Mouse (Mus musculus) left cerebral cortex, postnatal 36 days (tissue): ENCODE measurements around the gene Gm17409. TPM values are rescaled to one million over a fixed set of nuclear protein-coding genes. Genes with fewer than 3 reads are reported as not detected.

Experiments
- DNase-seq, 2 experiments: peaks; one replicate each; pipeline ENCODE4 v3.0.0; 2021 to 2022; ENCODE audit warnings: low spot score in 2 of 2, mixed read lengths in 1 of 2
- intact Hi-C: fragments of 180-260 bp; cut with DNase I; formaldehyde crosslinking; loops from one replicate; pipeline ENCODE4 v1.15.1; 2025
- total RNA-seq, 2 experiments: library from RNA; stranded (reverse); gene quantifications; 2 replicates each; pipeline ENCODE4 v1.2.3; 2021

The Gm17409 gene
- total RNA-seq, result not detected

- no peak for DNase-seq
- intact Hi-C loops, result no loop called here
Observed at GRCm38 (mm10) chr2:58469816-58470215, at the start of gene Gm17409. Gene Gm17409 (plus strand): TSS chr2:58470116.

DNA sequence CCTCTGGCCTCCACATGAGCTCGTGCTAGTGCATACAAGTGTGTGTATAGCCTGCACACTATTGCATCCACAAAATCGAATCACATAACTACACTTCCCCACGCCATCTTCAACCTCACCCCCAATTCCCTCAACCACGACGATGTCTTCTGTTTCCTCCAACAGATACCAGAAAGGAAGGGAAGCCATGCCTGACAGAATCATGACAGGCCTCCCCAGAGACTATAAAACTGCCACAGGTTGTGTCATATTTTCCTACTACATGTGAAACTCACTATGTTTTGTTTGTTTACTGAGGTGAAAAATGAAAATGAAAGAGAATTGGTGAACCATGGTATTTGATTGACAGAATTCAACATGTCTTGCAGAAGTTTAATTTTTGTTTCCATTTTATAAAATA is 46.6 kb upstream of the Gm17409 start:
- DNase-seq, result no peak

GRCm38 (mm10) chr2:58425436-58426004 is 44.4 kb upstream of the Gm17409 start:
- intact Hi-C loops, result no loop called here
- no peak for DNase-seq

More for the DNA sequence above, 46.6 kb upstream of the Gm17409 start:
- intact Hi-C loops, result no loop called here

DNA sequence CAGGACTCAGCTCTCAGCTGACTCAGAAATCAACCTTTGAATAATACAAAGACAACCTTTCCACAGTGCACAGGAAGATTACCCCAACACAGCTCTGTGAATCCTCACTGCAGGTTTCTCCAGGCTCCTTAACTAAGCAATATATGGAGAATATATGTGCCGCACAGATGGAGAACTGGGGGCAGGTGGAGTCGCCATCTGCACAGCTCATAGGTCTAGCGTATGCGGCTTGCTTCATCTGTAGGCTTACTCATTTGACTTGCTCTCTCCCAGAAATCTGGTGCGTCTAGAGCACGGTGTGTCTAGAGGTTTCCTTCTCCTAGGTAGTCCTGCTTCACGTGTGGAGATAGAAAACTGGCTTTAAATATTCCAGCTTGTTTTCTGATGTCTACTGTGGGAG is 37.7 kb upstream of the Gm17409 start:
- intact Hi-C loops, result loop anchor here (5.0 kb wide), 1 partner anchor 75 kb away; the partner anchor contains the start of gene Acvr1c
- DNase-seq, result peak; percentile 72 to 83

DNA sequence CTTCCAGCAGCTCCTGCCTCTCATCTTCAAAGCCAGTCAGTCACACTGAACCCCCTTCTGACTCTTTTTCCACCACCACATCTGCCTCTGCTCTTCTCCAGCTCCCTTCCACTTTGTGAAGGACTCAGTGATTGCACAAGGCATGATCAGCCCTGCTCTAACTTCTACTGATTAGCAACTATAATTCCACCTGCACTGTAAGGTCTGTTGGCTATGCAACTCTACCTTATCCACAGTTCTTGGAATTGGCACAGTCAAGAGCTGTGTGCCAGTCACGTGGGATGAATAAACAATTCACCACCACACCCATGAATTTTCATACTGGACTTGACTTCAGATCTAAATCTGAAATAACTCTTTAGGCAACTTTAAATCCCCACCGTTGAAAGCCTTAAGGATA is 36.6 kb upstream of the Gm17409 start:
- intact Hi-C loops, result loop anchor here (5.0 kb wide), 1 partner anchor 76 kb away; the partner anchor contains the start of gene Acvr1c

DNA sequence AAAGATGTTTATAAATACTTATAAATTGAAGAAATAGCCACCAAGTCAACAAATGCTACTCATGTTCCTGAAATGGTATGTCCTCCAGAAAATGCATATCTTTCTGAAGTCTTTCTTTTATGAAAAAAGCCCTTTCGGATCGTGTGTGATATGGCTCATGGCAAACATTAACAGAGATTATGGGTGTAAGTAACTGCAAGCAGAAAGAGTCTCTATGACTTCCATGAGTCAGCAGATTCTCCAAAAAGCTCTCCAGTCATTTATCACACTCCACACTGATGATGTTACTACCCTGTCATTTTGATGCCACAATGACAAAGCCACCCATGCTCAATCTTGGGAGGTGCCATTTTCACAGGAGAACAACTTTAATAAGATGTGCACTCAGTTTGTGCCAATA is 35.5 kb upstream of the Gm17409 start:
- intact Hi-C loops, result loop anchor here (5.0 kb wide), 1 partner anchor 77 kb away; the partner anchor contains the start of gene Acvr1c
- DNase-seq, result no peak

More for the DNA sequence above, 36.6 kb upstream of the Gm17409 start:
- no peak for DNase-seq

DNA sequence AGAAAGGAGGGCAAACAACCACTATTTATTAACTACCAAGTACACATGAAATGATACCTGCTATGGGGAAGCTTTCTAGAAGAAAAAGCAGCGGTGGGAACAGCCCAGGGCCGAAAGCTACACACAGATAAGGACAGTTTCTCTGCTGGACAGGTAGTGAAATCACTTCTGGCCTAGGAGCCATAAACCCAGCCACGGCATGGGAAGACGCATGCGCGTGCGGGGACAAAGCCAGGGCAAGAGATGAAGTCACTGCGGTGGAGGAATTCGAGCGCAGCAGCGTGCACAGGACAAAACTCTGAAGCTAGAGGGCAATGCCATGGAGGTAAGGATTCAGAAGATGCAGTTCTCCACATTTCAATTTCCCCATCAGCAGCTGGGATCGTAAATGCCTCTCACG is 34.4 kb upstream of the Gm17409 start:
- intact Hi-C loops, result no loop called here
- DNase-seq, result no peak

DNA sequence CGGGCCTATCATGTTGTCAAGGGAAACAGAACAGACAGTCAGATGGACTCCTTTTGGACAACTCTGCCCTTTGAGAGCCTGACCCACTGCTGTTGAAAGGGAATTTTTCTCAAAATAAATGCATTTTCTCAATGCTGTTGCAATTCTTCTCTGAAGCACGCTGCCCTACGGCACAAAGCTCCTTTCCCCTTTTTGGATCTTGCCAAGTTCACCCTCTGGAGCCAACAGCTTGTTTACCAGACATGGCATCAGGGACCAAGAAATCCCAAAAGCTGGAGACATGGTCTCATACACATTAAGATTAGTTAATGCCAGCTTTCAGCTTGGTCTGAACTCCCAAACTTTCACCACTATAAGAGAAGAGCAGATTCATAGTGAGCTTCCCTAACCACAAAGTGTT is 33.0 kb upstream of the Gm17409 start:
- no peak for DNase-seq
- intact Hi-C loops, result no loop called here

DNA sequence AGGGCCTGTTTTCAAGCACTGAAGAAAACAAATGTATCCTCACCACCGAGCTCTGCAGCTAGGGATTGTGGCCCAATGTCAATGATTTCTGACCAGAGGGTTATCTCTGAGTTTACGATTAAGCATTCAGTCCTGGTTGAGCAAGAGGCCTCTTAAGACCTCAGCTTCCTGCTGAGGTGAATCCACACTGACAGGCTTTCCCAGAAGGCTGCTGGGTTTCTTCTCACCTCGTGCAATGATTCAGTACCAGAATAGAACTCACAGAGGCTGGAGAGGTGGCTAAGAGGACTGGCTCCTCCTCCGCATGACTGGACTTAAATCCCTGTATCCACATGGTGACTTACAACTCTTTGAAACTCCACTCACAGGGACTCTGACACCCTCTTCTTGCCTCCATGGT is 26.8 kb upstream of the Gm17409 start:
- intact Hi-C loops, result no loop called here
- no peak for DNase-seq

- intact Hi-C loops, result no loop called here
- DNase-seq, result no peak
Observed at GRCm38 (mm10) chr2:58447001-58447400, 22.9 kb upstream of the Gm17409 start.

DNA sequence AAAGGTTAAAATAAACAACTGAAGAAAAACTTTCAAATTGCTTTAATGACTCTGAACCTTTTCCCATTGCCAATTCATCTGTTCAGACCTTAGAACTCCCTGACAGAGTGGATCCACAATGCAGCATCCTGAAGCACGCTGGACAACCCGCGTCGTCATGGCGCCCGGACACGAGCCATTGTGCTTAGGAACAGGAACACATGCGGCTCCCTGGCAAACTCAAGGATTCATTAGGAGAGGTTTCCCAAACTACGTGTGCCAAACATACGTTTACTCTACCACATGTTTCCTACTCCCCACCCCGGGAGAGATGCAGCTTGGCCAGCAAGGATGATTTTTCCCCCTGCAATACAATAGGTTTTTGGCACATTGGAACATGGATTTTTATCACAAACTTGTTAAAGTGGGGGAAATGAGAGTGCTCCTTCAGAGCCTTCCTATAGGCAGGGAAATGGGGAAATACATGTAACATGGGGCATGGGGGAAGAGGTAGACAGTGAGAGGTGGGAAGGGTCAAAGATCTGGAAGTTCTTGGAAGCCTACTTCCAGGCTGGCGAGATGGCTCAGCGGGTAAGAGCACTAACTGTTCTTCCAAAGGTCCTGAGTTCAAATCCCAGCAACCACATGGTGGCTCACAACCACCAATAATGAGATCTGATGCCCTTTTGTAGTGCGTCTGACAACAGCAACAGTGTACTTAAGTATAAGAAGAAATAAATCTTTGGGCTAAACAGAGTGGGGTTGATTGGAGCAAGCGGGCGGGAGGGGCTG is 15.6 kb upstream of the Gm17409 start:
- intact Hi-C loops, result no loop called here
- DNase-seq, result no peak

DNA sequence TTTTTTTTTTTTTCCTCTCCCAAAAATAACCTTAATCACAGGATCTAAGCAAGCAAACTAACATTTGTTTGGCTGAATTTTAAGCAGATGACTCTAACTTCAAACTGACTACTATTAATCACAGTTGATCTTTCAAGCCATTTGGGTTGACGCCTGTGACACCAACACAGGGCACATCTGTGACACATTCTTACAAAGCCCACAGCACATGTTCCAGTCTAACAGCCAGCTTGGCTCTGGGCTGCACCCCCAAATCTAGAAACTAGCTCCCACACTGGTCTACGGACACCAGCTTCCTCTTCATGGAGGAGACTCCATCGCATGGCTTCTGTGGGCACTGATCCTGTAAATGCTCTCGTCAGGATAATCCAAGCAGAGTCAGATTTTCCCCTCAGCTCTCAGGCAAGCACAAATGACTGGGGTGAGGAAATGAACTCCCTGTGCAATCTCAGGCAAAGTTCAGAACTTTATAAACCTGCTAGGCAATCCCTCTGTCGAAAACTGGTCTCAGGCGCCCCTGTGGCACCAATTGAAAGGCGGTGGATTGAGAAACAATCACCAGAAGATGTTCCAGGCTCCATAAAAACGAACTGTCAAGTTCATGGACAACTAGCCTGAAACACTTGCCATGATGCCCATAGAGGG is 13.0 kb upstream of the Gm17409 start:
- intact Hi-C loops, result loop anchor here (5.0 kb wide), 1 partner anchor 430 kb away; no protein-coding TSS in a partner anchor
- DNase-seq, result no peak

- intact Hi-C loops, result loop anchor here (5.0 kb wide), 1 partner anchor 430 kb away; no protein-coding TSS in a partner anchor
- DNase-seq, result no peak
Observed at GRCm38 (mm10) chr2:58457488-58457865, 12.4 kb upstream of the Gm17409 start.

DNA sequence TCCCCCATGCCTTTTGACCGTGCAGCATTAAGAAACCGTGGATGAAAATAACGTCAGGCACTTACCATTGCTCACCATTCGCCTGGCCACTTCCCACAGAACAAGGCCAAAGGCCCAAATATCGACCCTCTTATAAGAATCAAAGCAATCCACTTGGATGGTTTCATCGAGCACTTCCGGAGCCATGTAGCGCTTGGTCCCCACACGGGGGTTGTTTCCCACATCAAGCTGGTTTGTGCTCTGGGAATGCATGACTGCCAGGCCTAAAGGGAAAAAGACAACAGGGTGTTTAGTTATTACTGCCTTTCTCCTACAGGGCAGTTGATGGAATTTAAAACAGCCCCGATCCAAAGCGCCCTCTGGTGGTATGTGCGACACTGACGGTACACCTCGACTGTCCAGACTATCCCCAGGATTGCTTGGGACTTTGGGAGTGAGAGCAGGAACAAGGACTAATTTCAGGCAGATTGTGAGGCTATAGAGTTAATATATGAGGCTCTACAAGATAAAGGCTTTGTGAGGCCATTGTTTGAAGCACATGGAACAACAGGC is 11.0 kb upstream of the Gm17409 start:
- intact Hi-C loops, result loop anchor here (2.0 to 5.0 kb wide), 2 partner anchors 260 to 432 kb away; no protein-coding TSS in a partner anchor
- peak; percentile 45 to 52 for DNase-seq

- intact Hi-C loops, result no loop called here
- no peak for DNase-seq
Observed at GRCm38 (mm10) chr2:58470290-58470689, 374 bp downstream of the Gm17409 start.

- intact Hi-C loops, result no loop called here
- DNase-seq, result no peak
Observed at GRCm38 (mm10) chr2:58475578-58475977, 5.7 kb downstream of the Gm17409 start.

- intact Hi-C loops, result loop anchor here (1.0 to 2.0 kb wide), 2 partner anchors 90 to 191 kb away; partner anchors contain the start of genes Acvr1 and Upp2
- peak; percentile 60 to 82 for DNase-seq
Observed at GRCm38 (mm10) chr2:58476956-58477715, 7.2 kb downstream of the Gm17409 start.

- no peak for DNase-seq
- intact Hi-C loops, result no loop called here
Observed at GRCm38 (mm10) chr2:58478144-58478543, 8.2 kb downstream of the Gm17409 start.

DNA sequence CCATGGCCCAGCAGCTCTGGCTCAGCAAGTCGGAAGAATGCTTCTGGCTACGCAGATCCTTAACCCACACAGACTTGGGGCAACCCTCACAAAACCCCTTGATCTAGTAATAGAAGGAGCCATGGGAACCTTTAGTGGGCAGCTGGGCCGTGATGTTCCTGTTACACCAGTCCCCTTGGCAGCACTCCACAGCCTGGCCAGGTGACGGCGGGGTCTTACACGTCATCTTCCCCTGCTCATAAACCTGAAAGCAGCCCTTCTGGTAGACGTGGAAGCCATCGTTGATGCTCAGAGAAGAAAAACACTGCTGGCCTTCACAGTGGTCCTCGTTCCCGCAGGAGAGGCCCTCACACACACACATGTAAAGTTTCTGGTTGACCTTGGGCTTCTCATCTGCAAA is 9.6 kb downstream of the Gm17409 start:
- DNase-seq, result no peak
- intact Hi-C loops, result no loop called here
